ENCODE assay signal across 21 mouse cellular contexts in genomic region chr3:37566097-37566496, GRCm38 (mm10).
"Had no signal": no experiment of that assay in that cellular context is flagged by ENCODE, and none has a peak within 500 bp of the region (broad histone marks: within the 10 kb centered on the region; RNA-seq: fewer than 3 reads in every experiment).

No protein-coding gene starts in this region.

- DNase-seq: kidney, adult 18-20 months; kidney, adult 9 months; kidney, postnatal 14 days; kidney, postnatal 4 days; lung, embryonic 14.5 days; retina, postnatal 1 day; right cerebral cortex, postnatal 25 days; spleen, adult 18-20 months; thymus, postnatal 36 days had no signal

- H3K36me3 ChIP-seq: limb, embryonic 10.5 days; limb, embryonic 13.5 days; midbrain, embryonic 10.5 days; midbrain, embryonic 13.5 days; neural tube, embryonic 13.5 days; stomach, embryonic 15.5 days had no signal

- H3K9ac ChIP-seq: limb, embryonic 13.5 days; lung, embryonic 14.5 days; midbrain, embryonic 13.5 days; neural tube, embryonic 13.5 days; stomach, embryonic 15.5 days had no signal

- H3K9me3 ChIP-seq: limb, embryonic 10.5 days; limb, embryonic 13.5 days; megakaryocyte, embryonic 14.5 days; midbrain, embryonic 10.5 days; midbrain, embryonic 13.5 days; neural tube, embryonic 13.5 days; stomach, embryonic 15.5 days had no signal

- H3K4me3 ChIP-seq: limb, embryonic 10.5 days; limb, embryonic 13.5 days; megakaryocyte, embryonic 14.5 days; midbrain, embryonic 10.5 days; midbrain, embryonic 13.5 days; myocyte; neural tube, embryonic 13.5 days; stomach, embryonic 15.5 days had no signal

- H3K4me2 ChIP-seq: limb, embryonic 13.5 days; lung, embryonic 14.5 days; midbrain, embryonic 13.5 days; neural tube, embryonic 13.5 days; stomach, embryonic 15.5 days had no signal

- H3K27me3 ChIP-seq: limb, embryonic 13.5 days; megakaryocyte, embryonic 14.5 days; midbrain, embryonic 13.5 days; neural tube, embryonic 13.5 days; stomach, embryonic 15.5 days had no signal

- H3K27ac ChIP-seq: limb, embryonic 10.5 days; limb, embryonic 13.5 days; macrophage; midbrain, embryonic 10.5 days; midbrain, embryonic 13.5 days; neural tube, embryonic 13.5 days; stomach, embryonic 15.5 days had no signal

- ATAC-seq: intestine, embryonic 16.5 days; lung, postnatal 0 days; midbrain, embryonic 13.5 days; midbrain, embryonic 16.5 days had no signal
